ENCODE assay signal across 8 mouse cellular contexts in the genomic region with DNA sequence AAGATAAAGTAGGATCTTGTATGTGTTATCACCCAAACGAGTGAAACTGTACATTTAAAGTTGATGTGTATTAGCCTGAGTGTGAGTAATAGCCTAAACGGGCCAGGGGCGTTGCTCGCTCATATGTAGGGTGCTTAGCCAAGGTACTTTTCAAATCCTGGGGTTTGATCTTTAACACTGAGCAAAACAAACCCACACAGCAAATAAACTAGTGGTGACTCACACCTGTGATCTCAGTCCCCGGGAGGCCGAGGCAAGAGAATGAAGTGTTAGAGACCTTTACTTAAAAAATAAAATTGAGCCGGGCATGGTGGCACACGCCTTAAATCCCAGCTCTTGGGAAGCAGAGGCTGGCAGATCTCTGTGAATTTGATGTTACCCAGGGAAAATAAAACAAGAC. TPM values are rescaled to one million over a fixed set of nuclear protein-coding genes. Genes with fewer than 3 reads are reported as not detected.
DNase-seq lines count a peak whose midpoint lies in the region; ATAC-seq and TF ChIP-seq lines count a peak whose summit lies in the region.

No protein-coding gene starts in this region.

- H3K9me3 ChIP-seq in limb, embryonic 14.5 days (ENCODE audit: control insufficient read depth, low read length) = no peaks in the 10 kb centered on the region

- WGBS in limb, embryonic 14.5 days = 66% methylated on average over 8 of the region's 8 CpGs

- H3K9ac ChIP-seq in limb, embryonic 14.5 days (ENCODE audit: low read depth, low read length, severe bottlenecking) = no peak overlapping the region

- no peak overlapping the region for H3K27ac ChIP-seq in limb, embryonic 14.5 days (replicated peaks; ENCODE audit: low read depth, low read length)

- H3K4me1 ChIP-seq in limb, embryonic 14.5 days (ENCODE audit: control insufficient read depth, insufficient read depth, low read length) = peaks cover 5% of the 10 kb centered on the region; the same call in 1 of the 2 replicates

- H3K4me2 ChIP-seq in limb, embryonic 14.5 days (replicated peaks; ENCODE audit: low read depth, low read length, severe bottlenecking) = peak overlapping the region; percentile 66; the same call in 1 of the 2 replicates

- H3K27me3 ChIP-seq in limb, embryonic 14.5 days (ENCODE audit: control insufficient read depth, insufficient read depth, low read length) = no peaks in the 10 kb centered on the region

- peaks cover 20% of the 10 kb centered on the region for H3K36me3 ChIP-seq in limb, embryonic 14.5 days (ENCODE audit: control insufficient read depth, insufficient read depth, low read length)

- no peak for TF ChIP-seq POLR2A in limb, embryonic 14.5 days (IDR thresholded peaks at IDR 0.05; ENCODE audit: borderline replicate concordance, extremely low read depth, insufficient read depth, insufficient read length)

- ATAC-seq in limb, embryonic 14.5 days (ENCODE audit: low FRiP score, low read depth) = no peak

- peak; percentile 46 for DNase-seq in adrenal gland, adult 2 months
- no peak for DNase-seq in adrenal gland, adult 8-10 months
- peak; percentile 19 for DNase-seq in thymus, postnatal 0 days (ENCODE audit: low spot score)
- DNase-seq in thymus, postnatal 25 days = no peak
- no peak for DNase-seq in limb, embryonic 14.5 days (ENCODE audit: low spot score)
- peak; percentile 75 for DNase-seq in yolk sac, embryonic 10.5 days (ENCODE audit: low spot score)
- DNase-seq in frontal cortex, adult 2 months (ENCODE audit: extremely low spot score in 1 of 2, low spot score in 1 of 2) = no peak
- DNase-seq in spleen, postnatal 14 days (ENCODE audit: low spot score in 2 of 2) = no peak

- H3K4me3 ChIP-seq in limb, embryonic 14.5 days (replicated peaks; ENCODE audit: low read length) = no peak overlapping the region

RNA-seq across cellular contexts. Expression of gene Diexf, which starts 0.8 kb away (rescaled TPM):
- 10 to 100 TPM; 11.1 to 19.0 TPM for total RNA-seq in adrenal gland, adult 2 months (2021)
- 10.6 and 12.9 TPM in 2 replicates for polyA plus RNA-seq in adrenal gland, adult 2 months (2012; rRNA removed)
- total RNA-seq in adrenal gland, adult 8-10 months (2022) = 10 to 100 TPM; 16.7 to 24.1 (median 20.8) TPM
- 10.2 and 12.9 TPM in 2 replicates for polyA plus RNA-seq in thymus, postnatal 0 days (2015; fragmentation: Nextera tagmentation; extraction: Ambion mirVana)
- 33.4 and 43.6 TPM in 2 replicates for polyA plus RNA-seq in limb, embryonic 14.5 days (2012; rRNA removed)
- 8.9 and 10.6 TPM in 2 replicates for polyA plus RNA-seq in limb, embryonic 14.5 days (2014; fragmentation: Nextera tagmentation; extraction: Ambion mirVana)
- polyA plus RNA-seq in frontal cortex, adult 2 months (2012; rRNA removed) = 17.9 and 18.5 TPM in 2 replicates

RNA-seq across cellular contexts. Expression of gene Irf6, which starts 22.1 kb away (rescaled TPM):
- total RNA-seq in adrenal gland, adult 2 months (2021) = under 1 TPM; 0.31 to 0.49 TPM
- polyA plus RNA-seq in adrenal gland, adult 2 months (2012; rRNA removed) = 0.09 and 0.51 TPM in 2 replicates
- total RNA-seq in adrenal gland, adult 8-10 months (2022) = under 1 TPM; 0.15 to 0.49 (median 0.26) TPM
- polyA plus RNA-seq in thymus, postnatal 0 days (2015; fragmentation: Nextera tagmentation; extraction: Ambion mirVana) = 9.4 and 10.0 TPM in 2 replicates
- 18.6 and 23.5 TPM in 2 replicates for polyA plus RNA-seq in limb, embryonic 14.5 days (2012; rRNA removed)
- polyA plus RNA-seq in limb, embryonic 14.5 days (2014; fragmentation: Nextera tagmentation; extraction: Ambion mirVana) = 39.8 and 50.0 TPM in 2 replicates
- polyA plus RNA-seq in frontal cortex, adult 2 months (2012; rRNA removed) = 0.84 and 1.9 TPM in 2 replicates

RNA-seq across cellular contexts. Expression of gene A130010J15Rik, which starts 37.0 kb away (rescaled TPM):
- 1 to 10 TPM; 1.4 to 3.2 TPM for total RNA-seq in adrenal gland, adult 2 months (2021)
- 1.8 and 2.1 TPM in 2 replicates for polyA plus RNA-seq in adrenal gland, adult 2 months (2012; rRNA removed)
- total RNA-seq in adrenal gland, adult 8-10 months (2022) = 1 to 10 TPM; 2.2 to 3.2 (median 3.0) TPM
- 13.7 and 14.4 TPM in 2 replicates for polyA plus RNA-seq in thymus, postnatal 0 days (2015; fragmentation: Nextera tagmentation; extraction: Ambion mirVana)
- 7.8 and 9.6 TPM in 2 replicates for polyA plus RNA-seq in limb, embryonic 14.5 days (2012; rRNA removed)
- 15.1 and 15.4 TPM in 2 replicates for polyA plus RNA-seq in limb, embryonic 14.5 days (2014; fragmentation: Nextera tagmentation; extraction: Ambion mirVana)
- polyA plus RNA-seq in frontal cortex, adult 2 months (2012; rRNA removed) = 3.6 and 4.8 TPM in 2 replicates

Comparison
In these comparisons a context has a peak if more than half of its experiments do, and no peak if none do; other contexts are left out.
1. DNase-seq: peak in adrenal gland, adult 2 months (single experiment), thymus, postnatal 0 days (single experiment) and yolk sac, embryonic 10.5 days (single experiment); none in adrenal gland, adult 8-10 months (single experiment), thymus, postnatal 25 days (single experiment), limb, embryonic 14.5 days (single experiment), frontal cortex, adult 2 months (0 of 2) and spleen, postnatal 14 days (0 of 2).